ENCODE assay signal across 8 mouse cellular contexts in genomic region chr1:72823751-72824706, GRCm38 (mm10). TPM values are rescaled to one million over a fixed set of nuclear protein-coding genes. Genes with fewer than 3 reads are reported as not detected.
A peak's percentile ranks its signal among the peaks of the same experiment; 100 is the strongest.
DNase-seq lines count a peak whose midpoint lies in the region; ATAC-seq lines count a peak whose summit lies in the region.

Gene Igfbp2, plus strand, starts transcription at chr1:72824503.

- intact Hi-C loops in gastrocnemius, postnatal 14 days (cut with DNase I; ENCODE audit: low total_unique reads): no loop called here

- peaks cover 40% of the 10 kb centered on the region for H3K27me3 ChIP-seq in heart, embryonic 13.5 days (replicated peaks)
- peaks cover 8% of the 10 kb centered on the region for H3K27me3 ChIP-seq in heart, embryonic 16.5 days (ENCODE audit: control insufficient read depth, insufficient read depth, low read length)
- peaks cover 7% of the 10 kb centered on the region; the same call in 1 of the 2 replicates for H3K27me3 ChIP-seq in lung, embryonic 16.5 days (ENCODE audit: control insufficient read depth, insufficient read depth, low read depth, low read length)

- WGBS in heart, embryonic 13.5 days: 2% methylated on average over 51 of the region's 58 CpGs
- WGBS in heart, embryonic 16.5 days: 4% methylated on average over 48 of the region's 58 CpGs
- WGBS in lung, embryonic 16.5 days: 4% methylated on average over 40 of the region's 58 CpGs

- DNase-seq in heart, adult 18-20 months: no peak
- DNase-seq in layer of hippocampus, adult 18-20 months (ENCODE audit: low spot score in 2 of 2): peak; percentile 2 to 24
- peak; percentile 31 for DNase-seq in right cerebral cortex, postnatal 25 days
- DNase-seq in gastrocnemius, postnatal 14 days: no peak

- H3K4me2 ChIP-seq in heart, embryonic 13.5 days: peak within 1 kb of the TSS; percentile 99
- peak within 1 kb of the TSS; percentile 99 for H3K4me2 ChIP-seq in heart, embryonic 16.5 days (ENCODE audit: low read depth, low read length)
- H3K4me2 ChIP-seq in lung, embryonic 16.5 days (ENCODE audit: low read depth, low read length): peak within 1 kb of the TSS; percentile 99

- no peak for ATAC-seq in heart, embryonic 13.5 days (ENCODE audit: extremely low read depth, insufficient number of reproducible peaks, low FRiP score, low TSS enrichment)
- peak; percentile 34 for ATAC-seq in heart, embryonic 16.5 days (replicated peaks; ENCODE audit: extremely low read depth, insufficient read depth, low FRiP score)
- peak; percentile 60 for ATAC-seq in lung, embryonic 16.5 days (ENCODE audit: low read depth)

- no peaks in the 10 kb centered on the region for H3K9me3 ChIP-seq in heart, embryonic 13.5 days
- H3K9me3 ChIP-seq in heart, embryonic 16.5 days (replicated peaks; ENCODE audit: control insufficient read depth, low read length): no peaks in the 10 kb centered on the region
- no peaks in the 10 kb centered on the region for H3K9me3 ChIP-seq in lung, embryonic 16.5 days (ENCODE audit: control insufficient read depth, low read length)

- H3K36me3 ChIP-seq in heart, embryonic 13.5 days: no peaks in the 10 kb centered on the region
- H3K36me3 ChIP-seq in heart, embryonic 16.5 days (ENCODE audit: control insufficient read depth, insufficient read depth): no peaks in the 10 kb centered on the region
- H3K36me3 ChIP-seq in lung, embryonic 16.5 days (ENCODE audit: control insufficient read depth, insufficient read depth, low read length): no peaks in the 10 kb centered on the region

- peaks cover 41% of the 10 kb centered on the region for H3K4me1 ChIP-seq in heart, embryonic 13.5 days
- H3K4me1 ChIP-seq in brown adipose tissue, adult 24 weeks (ENCODE audit: control insufficient read depth, insufficient read depth, insufficient read length, low read length): no peaks in the 10 kb centered on the region
- peaks cover 6% of the 10 kb centered on the region for H3K4me1 ChIP-seq in heart, embryonic 16.5 days (ENCODE audit: control insufficient read depth, insufficient read depth, low read length)
- H3K4me1 ChIP-seq in lung, embryonic 16.5 days (replicated peaks; ENCODE audit: control insufficient read depth, insufficient read depth, low read length): peaks cover 26% of the 10 kb centered on the region

- no peak within 1 kb of the TSS; the same call in 1 of the 2 replicates for H3K27ac ChIP-seq in heart, embryonic 13.5 days (replicated peaks)
- no peak within 1 kb of the TSS for H3K27ac ChIP-seq in brown adipose tissue, adult 24 weeks (replicated peaks; ENCODE audit: low read depth, low read length)
- H3K27ac ChIP-seq in heart, embryonic 16.5 days (ENCODE audit: low read length): no peak within 1 kb of the TSS
- H3K27ac ChIP-seq in lung, embryonic 16.5 days (ENCODE audit: low read length): peak within 1 kb of the TSS; percentile 40; the same call in 1 of the 2 replicates

- H3K4me3 ChIP-seq in heart, embryonic 13.5 days: peak within 1 kb of the TSS; percentile 68
- peak within 1 kb of the TSS; percentile 23 for H3K4me3 ChIP-seq in brown adipose tissue, adult 24 weeks (ENCODE audit: insufficient read depth, low read depth, low read length)
- H3K4me3 ChIP-seq in heart, embryonic 16.5 days (ENCODE audit: low read length): peak within 1 kb of the TSS; percentile 66
- peak within 1 kb of the TSS; percentile 64 for H3K4me3 ChIP-seq in lung, embryonic 16.5 days (ENCODE audit: low read length)

- peak within 1 kb of the TSS; percentile 85 for H3K9ac ChIP-seq in heart, embryonic 13.5 days
- H3K9ac ChIP-seq in heart, embryonic 16.5 days (ENCODE audit: low read length): peak within 1 kb of the TSS; percentile 72
- H3K9ac ChIP-seq in lung, embryonic 16.5 days (ENCODE audit: low read length): peak within 1 kb of the TSS; percentile 73

RNA-seq across cellular contexts. Expression of gene Igfbp2, which starts in this region (rescaled TPM):
- 85.0 and 87.3 TPM in 2 replicates for polyA plus RNA-seq in heart, embryonic 13.5 days (2015; fragmentation: Nextera tagmentation; extraction: Ambion mirVana)
- under 1 TPM; 0.37 to 0.51 TPM for total RNA-seq in heart, adult 18-20 months (2021)
- polyA plus RNA-seq in brown adipose tissue, adult 24 weeks (2012; ENCODE audit: insufficient read depth, insufficient read length, missing spikeins): 1.1 TPM in 1 of 2 replicates, not detected in the other
- 43.3 and 58.6 TPM in 2 replicates for polyA plus RNA-seq in heart, embryonic 16.5 days (2015; fragmentation: Nextera tagmentation; extraction: Ambion mirVana)
- 10 to 100 TPM; 35.9 to 42.9 TPM for total RNA-seq in layer of hippocampus, adult 18-20 months (2021)
- 213 and 233 TPM in 2 replicates for polyA plus RNA-seq in lung, embryonic 16.5 days (2015; fragmentation: Nextera tagmentation; extraction: Ambion mirVana)
- 1 to 10 TPM; 2.5 to 3.1 TPM for total RNA-seq in gastrocnemius, postnatal 14 days (2021)

Comparison
In these comparisons a context has a peak if more than half of its experiments do, and no peak if none do; other contexts are left out.
1. RNA of gene Igfbp2 (total RNA-seq): 35.9 to 42.9 TPM in layer of hippocampus, adult 18-20 months; 2.5 to 3.1 TPM in gastrocnemius, postnatal 14 days and 0.37 to 0.51 TPM in heart, adult 18-20 months; every median in the first group is over 4 times any median in the second.
2. RNA of gene Igfbp2 (polyA plus RNA-seq): 213 to 233 TPM in lung, embryonic 16.5 days, 85.0 to 87.3 TPM in heart, embryonic 13.5 days and 43.3 to 58.6 TPM in heart, embryonic 16.5 days; 1.1 TPM in brown adipose tissue, adult 24 weeks; every median in the first group is over 10 times any median in the second.
3. DNase-seq: peak in layer of hippocampus, adult 18-20 months (2 of 2) and right cerebral cortex, postnatal 25 days (single experiment); none in heart, adult 18-20 months (0 of 2) and gastrocnemius, postnatal 14 days (single experiment).
4. Peak in every context shown above with its lines, with median percentiles within 50 percentile points of each other: H3K4me2 ChIP-seq, H3K4me3 ChIP-seq and H3K9ac ChIP-seq.